Mouse (Mus musculus) adipocyte (in vitro differentiated cells): Measurements from ENCODE around the gene Eya2.
A peak's percentile ranks its signal among the peaks of the same experiment; 100 is the strongest.

Experiments used
- DNase-seq: peaks from one replicate; pipeline ENCODE4 v3.0.0-alpha.2; 2016; ENCODE audit warnings: low spot score

Eya2 gene

GRCm38 (mm10) chr2:165716688-165717087, 121.9 kb downstream of the Eya2 start:
- no peak for DNase-seq

DNA sequence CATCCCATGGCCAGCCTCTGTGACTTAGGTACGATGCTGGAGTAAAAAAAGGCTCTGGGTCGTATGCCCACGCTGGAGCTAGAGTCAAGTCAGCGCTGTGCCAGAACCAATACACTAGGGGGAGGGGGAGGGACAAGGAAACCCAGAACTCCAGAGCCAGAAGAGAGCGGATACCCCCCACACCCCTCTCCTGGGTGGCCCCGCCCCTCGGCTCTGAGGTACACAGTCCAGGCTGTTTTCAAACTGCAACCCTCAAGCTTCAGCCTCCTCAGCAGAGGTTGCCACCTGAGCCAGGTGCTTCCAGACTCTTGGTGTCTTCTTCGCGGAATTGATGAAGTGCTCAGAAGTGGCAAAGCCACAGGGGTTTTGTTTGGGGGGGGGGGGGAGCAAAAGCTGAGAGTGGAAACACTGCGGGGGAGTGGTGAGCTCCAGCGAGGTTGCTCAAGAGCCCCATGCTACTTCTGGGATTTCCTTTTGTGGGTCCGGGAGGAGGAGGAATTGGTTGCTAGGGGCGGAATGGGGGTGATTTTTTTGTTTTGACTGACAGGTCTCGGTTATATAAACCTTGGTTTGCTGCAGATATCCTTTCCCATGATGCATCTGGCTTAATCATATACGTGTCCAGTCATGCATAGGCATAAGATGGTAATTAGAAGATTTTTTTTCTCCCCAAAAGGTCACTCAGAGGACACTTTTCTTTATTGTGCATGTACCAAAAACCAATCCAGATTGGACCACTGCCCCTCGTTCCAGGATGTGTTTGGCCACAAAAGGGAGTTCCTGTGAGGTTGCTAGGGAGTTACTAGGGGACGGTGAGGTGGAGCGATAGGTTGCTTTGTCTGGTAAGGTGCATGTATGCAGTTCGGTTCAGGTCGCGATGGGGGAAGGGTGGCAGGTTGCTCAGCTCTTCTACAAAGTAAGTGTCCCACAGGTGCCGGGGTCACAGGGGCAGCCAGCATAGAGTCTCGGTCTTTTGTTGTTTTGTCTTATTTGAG, 122.6 kb downstream of the Eya2 start:
- DNase-seq = no peak

- no peak for DNase-seq
Observed at GRCm38 (mm10) chr2:165719382-165719781, 124.5 kb downstream of the Eya2 start.

- DNase-seq = no peak
Observed at GRCm38 (mm10) chr2:165721941-165722340, 127.1 kb downstream of the Eya2 start.

GRCm38 (mm10) chr2:165732552-165733238, 137.9 kb downstream of the Eya2 start:
- no peak for DNase-seq

- DNase-seq = peak; percentile 11
Observed at GRCm38 (mm10) chr2:165733701-165734100, 138.9 kb downstream of the Eya2 start.

GRCm38 (mm10) chr2:165736297-165736696, 141.5 kb downstream of the Eya2 start:
- no peak for DNase-seq

DNA sequence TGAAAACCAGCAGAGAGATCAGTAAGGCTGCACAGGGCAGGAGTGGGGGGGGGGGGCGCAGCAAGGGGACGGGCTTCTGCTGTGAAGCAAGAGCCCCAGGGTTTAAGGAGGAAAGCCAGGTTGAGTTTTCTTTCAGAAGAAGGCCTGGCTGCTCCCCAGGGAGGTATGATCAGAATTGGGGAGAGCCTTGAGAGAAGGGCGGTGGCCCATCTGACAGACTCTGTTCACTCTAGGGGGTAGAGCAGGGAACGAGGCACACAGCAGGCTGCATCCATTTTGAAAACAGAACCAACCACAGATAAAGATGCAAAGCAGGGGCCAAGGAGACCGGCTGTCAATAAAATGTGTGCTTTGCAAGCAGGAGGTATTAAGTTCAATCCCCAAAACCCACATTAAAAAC, 145.5 kb downstream of the Eya2 start:
- no peak for DNase-seq

GRCm38 (mm10) chr2:165740982-165741381, 146.2 kb downstream of the Eya2 start:
- DNase-seq = no peak

- no peak for DNase-seq
Observed at GRCm38 (mm10) chr2:165741526-165742050, 146.8 kb downstream of the Eya2 start.

DNA sequence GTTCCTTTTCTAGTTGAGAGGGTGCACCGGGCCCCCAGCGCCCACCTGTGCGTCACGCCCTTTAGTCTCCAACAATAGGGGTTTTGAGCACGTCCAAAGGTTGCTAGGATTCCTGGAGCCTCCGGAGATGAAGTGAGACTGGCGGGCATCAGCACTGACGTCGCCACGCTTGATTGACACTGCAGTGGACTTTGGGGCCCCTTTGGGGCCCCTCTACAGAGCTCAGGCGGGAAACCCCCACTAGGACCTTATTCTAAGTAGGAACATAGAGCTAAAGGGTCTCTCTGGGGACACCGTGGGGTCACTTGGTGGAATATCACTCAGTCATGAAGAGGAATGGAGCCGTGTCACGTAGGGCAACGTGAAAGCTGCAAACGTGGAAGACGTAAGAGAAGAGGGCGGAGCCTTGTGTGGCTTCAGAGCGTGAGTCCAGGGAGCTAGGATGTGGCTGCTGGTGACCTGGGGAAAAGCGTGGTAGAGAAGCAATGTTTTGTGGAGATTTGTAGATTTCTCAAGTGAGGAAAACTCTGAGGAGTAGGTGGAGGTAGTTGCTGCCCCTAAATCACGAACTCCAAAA, 147.5 kb downstream of the Eya2 start:
- no peak for DNase-seq

DNA sequence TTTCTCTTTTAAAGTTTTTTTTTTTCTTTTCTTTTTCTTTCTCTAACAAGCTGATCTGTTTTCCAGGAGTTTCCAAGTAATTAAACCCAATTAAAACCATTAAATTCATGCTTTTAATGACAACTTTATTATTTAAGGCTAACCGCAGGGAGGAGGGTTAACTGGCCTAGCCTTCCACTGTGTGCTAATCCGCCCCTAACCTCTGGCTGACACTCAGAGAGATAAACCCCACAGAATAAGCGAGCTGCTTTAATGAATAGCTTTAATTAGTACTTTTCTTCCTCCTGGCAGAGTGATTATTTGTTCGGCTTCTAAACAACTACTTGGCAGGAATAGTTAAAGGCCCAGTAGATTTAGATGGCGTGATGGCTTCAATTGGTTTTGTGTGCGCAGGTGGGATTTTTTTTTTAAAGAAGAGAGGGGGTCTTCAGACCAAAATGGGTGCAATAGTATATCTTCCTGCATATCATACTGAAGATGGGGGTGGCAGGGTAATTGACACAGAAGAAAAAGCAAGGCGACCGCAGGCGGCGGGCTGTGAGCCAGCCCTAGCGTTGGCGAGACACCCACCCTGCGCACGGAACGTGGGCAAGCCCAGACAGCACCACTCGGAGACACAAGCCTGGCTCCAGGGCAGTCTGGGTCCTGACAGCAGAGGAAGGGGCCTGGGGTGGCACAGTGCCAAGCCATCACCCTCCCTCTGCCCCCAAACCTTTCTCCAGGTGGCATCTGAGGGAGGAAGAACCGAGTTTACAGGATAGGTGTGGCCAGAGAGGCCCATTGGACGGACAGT, 150.7 kb downstream of the Eya2 start:
- no peak for DNase-seq

DNA sequence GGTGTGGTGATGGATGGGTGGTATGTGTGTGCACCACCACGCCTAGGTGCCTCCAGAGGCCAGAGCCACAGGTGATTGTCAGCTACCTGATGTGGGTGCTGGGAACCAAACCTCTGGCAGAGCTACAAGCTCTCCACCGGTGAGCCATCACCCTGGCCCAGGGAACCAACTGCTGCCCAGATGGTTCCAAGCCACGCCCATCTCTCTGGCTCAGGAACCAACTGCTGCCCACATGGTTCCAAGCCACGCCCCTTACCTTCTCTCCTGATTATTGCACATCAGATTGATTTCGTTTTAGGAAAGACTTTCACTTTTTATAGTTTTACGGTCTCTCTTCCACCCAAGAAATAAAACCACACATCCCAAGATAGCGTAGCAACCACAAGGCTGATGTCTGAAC, 153.1 kb downstream of the Eya2 start:
- DNase-seq = no peak

GRCm38 (mm10) chr2:165748426-165748825, 153.6 kb downstream of the Eya2 start:
- DNase-seq = no peak

GRCm38 (mm10) chr2:165751068-165751467, 156.2 kb downstream of the Eya2 start:
- peak; percentile 36 for DNase-seq

DNA sequence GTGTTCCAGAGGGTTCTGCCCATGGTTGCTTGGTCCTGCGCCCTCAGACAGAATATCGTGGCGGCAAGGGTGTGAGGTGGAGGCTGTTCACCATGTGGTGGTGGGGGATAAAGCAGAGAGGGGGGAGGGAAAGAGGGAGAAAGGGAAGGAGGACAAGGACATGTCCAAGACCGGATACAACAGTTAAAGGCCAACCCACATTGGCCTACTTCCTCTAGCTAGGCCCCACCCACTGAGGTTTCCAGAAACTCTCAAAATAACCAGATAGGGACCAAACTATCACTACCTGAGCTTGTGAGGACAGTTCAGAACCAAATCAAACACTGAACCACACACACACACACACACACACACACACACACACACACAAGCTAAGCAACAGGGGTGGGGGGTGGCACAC, 157.9 kb downstream of the Eya2 start:
- DNase-seq = no peak

GRCm38 (mm10) chr2:165757799-165758198, 163.0 kb downstream of the Eya2 start:
- DNase-seq = no peak

DNA sequence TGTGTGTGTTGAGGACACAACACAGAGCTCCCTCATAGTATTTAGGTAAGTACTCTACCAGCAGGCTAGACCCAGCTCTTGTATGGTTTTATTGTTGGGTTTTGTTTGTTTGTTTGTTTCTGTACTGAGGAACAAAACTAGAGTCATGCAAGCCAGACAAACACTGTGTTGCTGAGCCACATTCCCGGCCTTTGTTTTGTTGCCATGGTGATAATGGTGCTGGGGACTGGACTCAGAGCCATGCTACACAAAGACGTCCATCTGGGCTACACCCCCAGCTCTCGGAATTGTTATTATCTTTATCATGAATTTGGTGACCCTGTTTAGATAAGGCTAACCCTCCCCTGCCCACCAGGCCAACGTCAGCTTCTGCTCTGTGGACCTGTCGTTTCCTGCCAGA, 163.7 kb downstream of the Eya2 start:
- DNase-seq = no peak

GRCm38 (mm10) chr2:165759421-165759985, 164.7 kb downstream of the Eya2 start:
- no peak for DNase-seq

- no peak for DNase-seq
Observed at GRCm38 (mm10) chr2:165768805-165769358, 174.1 kb downstream of the Eya2 start.

DNA sequence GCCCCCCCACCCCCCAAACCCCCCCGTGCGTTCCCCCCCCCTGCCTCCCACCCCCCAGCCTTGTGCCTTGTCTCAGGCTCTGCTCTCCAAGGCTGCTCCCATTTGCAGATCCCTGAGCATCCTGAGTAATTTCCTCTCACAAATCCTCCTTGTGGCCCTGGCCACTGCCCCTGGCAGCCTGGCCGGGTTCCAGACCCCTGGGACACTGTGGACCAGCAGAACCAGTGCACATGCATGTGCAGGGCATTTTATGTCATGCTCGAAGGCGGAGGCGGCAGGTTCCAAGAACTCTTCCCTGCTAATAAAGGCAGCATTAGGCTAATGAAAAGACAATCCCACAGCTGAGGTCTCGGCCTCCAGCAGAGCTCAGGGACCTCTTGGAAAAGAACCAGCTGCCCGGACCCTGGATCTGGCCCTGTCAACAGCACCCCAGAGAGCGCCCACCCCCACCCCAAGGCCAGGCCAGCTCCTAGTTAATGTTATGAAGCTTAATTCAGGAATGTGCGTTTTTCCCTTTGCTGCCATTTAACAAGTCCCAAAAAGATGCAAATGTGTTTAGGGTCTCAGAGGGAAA, 174.6 kb downstream of the Eya2 start:
- DNase-seq = no peak
